Mouse (Mus musculus) mouse embryonic stem cell (cell line): ENCODE measurements at regions not wholly inside any gene's neighbourhood (a gene's known extent, or its start where the extent isn't known, plus 50 kb on each side); places are given as distances from the start of the nearest gene placed in this dataset.

Source experiments
- in situ Hi-C, 2 experiments: fragments of 300-500 bp; cut with MboI; formaldehyde crosslinking; loops; 1 replicate in 1 of 2; 3 replicates in 1 of 2; pipeline ENCODE4 v1.14.3; 2019 to 2020; ENCODE audit warnings: low sequenced_read_pairs in 2 of 2, low pct_unique_long_range_greater_than_20kb in 1 of 2, mixed read lengths in 1 of 2; ENCODE audit not compliant: unreplicated experiment in 1 of 2

DNA sequence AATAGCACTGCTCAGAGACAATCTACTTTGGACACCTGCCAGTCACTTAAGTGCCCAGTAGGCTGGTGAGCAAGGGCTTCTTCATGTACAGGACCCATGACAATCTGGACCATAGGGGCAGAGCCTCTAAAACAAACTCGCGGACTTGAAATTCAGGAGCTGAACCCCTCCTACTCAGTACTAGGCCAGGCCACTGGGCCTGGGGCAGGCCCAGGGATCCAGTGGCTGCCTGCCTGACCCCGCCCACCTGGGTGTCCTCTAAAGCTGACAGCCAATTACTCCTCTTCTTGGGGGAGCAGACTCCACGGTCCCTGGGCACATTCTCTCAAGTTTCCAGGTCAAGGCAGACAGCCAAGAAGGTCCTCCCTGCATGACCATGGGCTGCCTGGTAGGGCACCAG, 78.3 kb upstream of the A730046J19Rik start:
- in situ Hi-C loops: no loop called here

DNA sequence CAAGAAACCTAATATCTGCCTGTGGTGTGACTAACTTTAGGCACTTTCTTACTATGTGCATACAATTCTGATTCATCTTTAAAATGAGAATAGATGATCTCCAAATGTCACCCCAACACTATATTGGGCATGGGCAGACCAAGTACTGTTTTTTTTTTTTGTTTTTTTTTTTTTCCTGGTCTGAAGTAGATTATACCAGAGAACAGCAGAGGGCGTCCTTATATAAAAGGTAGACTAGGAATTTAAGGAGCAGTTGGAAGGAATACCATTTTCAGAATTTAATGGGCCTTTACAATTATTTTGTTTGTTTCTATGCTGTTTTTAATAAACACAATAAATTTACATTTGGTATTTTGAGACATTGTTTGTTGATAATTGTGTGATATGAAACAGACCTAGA, 72.3 kb upstream of the A730046J19Rik start:
- in situ Hi-C loops: loop anchor here in 1 of 2 experiments (10.0 kb wide), 1 partner anchor 154 kb away; no protein-coding TSS in a partner anchor

DNA sequence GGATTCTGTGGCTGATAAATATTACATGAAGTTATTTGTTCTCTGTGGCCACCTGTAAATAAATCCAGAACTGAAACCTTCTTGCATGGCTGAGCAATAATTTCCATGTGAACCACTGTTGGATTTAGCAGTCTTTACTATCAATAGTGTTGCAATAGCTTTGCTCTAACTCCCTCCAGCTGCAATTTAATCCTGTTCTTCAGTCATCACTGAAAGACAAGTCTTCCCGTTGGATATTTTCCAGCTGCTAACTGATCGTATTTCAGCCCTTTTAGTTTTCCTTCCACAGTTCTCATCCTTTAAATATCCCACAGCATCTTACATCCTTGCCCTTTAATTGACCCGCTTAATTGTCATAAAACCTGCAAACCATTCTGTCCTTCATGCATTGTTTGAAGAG, 55.3 kb upstream of the A730046J19Rik start:
- in situ Hi-C loops: no loop called here
